Mouse (Mus musculus) bone marrow macrophage, adult 2 months (primary cell): ENCODE data around the gene Stk39.

Experiments
- CTCF ChIP-seq: IDR thresholded peaks from 2 replicates; pipeline ENCODE4 v1.5.1; 2012; ENCODE audit warnings: low read depth, mild to moderate bottlenecking, low read length, moderate library complexity
- POLR2A ChIP-seq: IDR thresholded peaks from 2 replicates; pipeline ENCODE4 v1.6.1; 2012; ENCODE audit warnings: mild to moderate bottlenecking, low read depth, low read length, borderline replicate concordance

GRCm38 (mm10) chr2:68412149-68412548, 59.9 kb downstream of the Stk39 start:
- no peak for TF ChIP-seq POLR2A
- TF ChIP-seq CTCF = no peak
